Mouse (Mus musculus) stomach, embryonic 16.5 days (tissue): ENCODE results near the gene Fam83b. TPM values are rescaled to one million over a fixed set of nuclear protein-coding genes. Genes with fewer than 3 reads are reported as not detected.

Experiments used
- ATAC-seq: fragments of 200-750 bp; cut with Nextera tagmentation; 2 replicates; pipeline ENCODE4 v1.8.0; 2017; ENCODE audit warnings: moderate number of reproducible peaks, moderate TSS enrichment; ENCODE audit not compliant: insufficient read depth, low FRiP score
- H3K27ac ChIP-seq: fragments of 300-500 bp; sonication (generic); 2 replicates; pipeline ENCODE4 v1.5.1; 2014; ENCODE audit warnings: low read length
- H3K27me3 ChIP-seq: fragments of 300-500 bp; sonication (generic); 2 replicates; pipeline ENCODE4 v1.6.1; 2014; ENCODE audit warnings: low read length, control low read depth, mixed read lengths; ENCODE audit not compliant: control insufficient read depth, insufficient read depth
- H3K36me3 ChIP-seq: fragments of 300-500 bp; sonication (generic); 2 replicates; pipeline ENCODE4 v1.6.1; 2014; ENCODE audit warnings: low read length; ENCODE audit not compliant: control insufficient read depth, insufficient read depth
- H3K4me1 ChIP-seq: fragments of 300-500 bp; sonication (generic); 2 replicates; pipeline ENCODE4 v1.6.1; 2014; ENCODE audit warnings: low read length, control low read depth, mixed read lengths; ENCODE audit not compliant: control insufficient read depth, insufficient read depth
- H3K4me2 ChIP-seq: fragments of 300-500 bp; sonication (generic); 2 replicates; pipeline ENCODE4 v1.6.1; 2014; ENCODE audit warnings: low read depth, low read length, mixed read lengths
- H3K4me3 ChIP-seq: fragments of 300-500 bp; sonication (generic); replicated peaks from 2 replicates; pipeline ENCODE4 v1.5.1; 2014; ENCODE audit warnings: mild to moderate bottlenecking, low read length
- H3K9ac ChIP-seq: fragments of 300-500 bp; sonication (generic); 2 replicates; pipeline ENCODE4 v1.6.1; 2014; ENCODE audit warnings: low read length
- H3K9me3 ChIP-seq: fragments of 300-500 bp; sonication (generic); replicated peaks from 2 replicates; pipeline ENCODE4 v1.6.1; 2016; ENCODE audit warnings: low read length, control low read depth; ENCODE audit not compliant: control insufficient read depth
- WGBS: fragments of 180-500 bp; shearing (Covaris S2); extraction: QIAGEN DNeasy Blood & Tissue Kit; methylation state at CpG from one replicate; pipeline ENCODE4 v1.1.7; 2014; 5-methylcytosine and 5-hydroxymethylcytosine counted together
- polyA plus RNA-seq: library from polyadenylated mRNA; unstranded; fragments of >200 nt; fragmentation: Nextera tagmentation; extraction: Ambion mirVana; gene quantifications from 2 replicates; pipeline ENCODE4 v1.2.1, GENCODE M21; 2015

Gene Fam83b
- polyA plus RNA-seq, 1 experiment from 2014 or later = 11.3 TPM

DNA sequence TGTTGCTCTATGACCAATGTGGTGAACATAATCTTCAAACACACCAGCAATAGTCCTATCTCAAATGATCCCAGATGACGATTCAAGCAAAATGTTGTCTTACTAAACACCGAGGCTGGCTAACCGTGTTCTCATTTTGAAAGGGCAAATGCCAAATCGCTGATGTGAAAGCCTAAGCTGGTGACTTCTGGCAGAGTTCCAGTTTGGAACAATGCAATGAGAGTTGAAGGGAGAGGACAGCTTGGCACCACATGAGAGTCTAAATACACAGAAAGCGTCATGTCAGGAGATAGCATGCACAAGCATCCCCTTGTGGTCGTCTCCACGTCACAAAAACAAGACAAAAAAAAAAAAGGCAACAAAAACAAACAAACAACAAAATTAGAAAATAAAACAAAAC is 27.6 kb downstream of the Fam83b start:
- Histone ChIP-seq H3K4me2 (no peak overlapping the region), H3K27ac (no peak overlapping the region), H3K36me3 (no peaks in the 10 kb centered on the region), H3K9ac (no peak overlapping the region), H3K4me3 (no peak overlapping the region), H3K4me1 (no peaks in the 10 kb centered on the region), H3K27me3 (no peaks in the 10 kb centered on the region), H3K9me3 (no peaks in the 10 kb centered on the region)
- 78% methylated on average over 7 of the region's 7 CpGs for WGBS
- ATAC-seq = no peak

DNA sequence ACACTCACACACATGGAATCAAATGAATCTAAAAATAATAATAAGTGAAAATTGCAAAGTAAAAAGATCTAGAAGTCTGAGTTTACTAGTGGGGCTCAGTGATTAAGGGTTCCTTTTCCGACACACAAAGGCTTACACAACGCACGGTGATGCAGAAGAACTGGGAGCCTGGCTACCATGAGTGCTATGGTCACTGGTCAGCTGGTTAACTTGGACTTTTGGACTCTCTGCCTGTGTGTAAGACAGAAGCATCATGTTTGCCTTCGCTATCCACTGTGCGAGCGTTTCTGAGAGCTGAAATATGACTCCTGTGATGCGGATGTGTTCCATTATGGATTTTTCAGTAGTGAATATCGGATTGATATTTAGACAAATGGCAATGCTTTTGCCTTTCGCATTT is 30.9 kb downstream of the Fam83b start:
- no peaks in the 10 kb centered on the region for H3K4me1 ChIP-seq
- no peak overlapping the region for H3K4me3 ChIP-seq
- ATAC-seq = no peak
- no peak overlapping the region for H3K4me2 ChIP-seq
- no peak overlapping the region for H3K9ac ChIP-seq
- no peaks in the 10 kb centered on the region for H3K27me3 ChIP-seq
- H3K27ac ChIP-seq = no peak overlapping the region
- WGBS = 69% methylated on average over 9 of the region's 9 CpGs
- H3K9me3 ChIP-seq = no peaks in the 10 kb centered on the region
- H3K36me3 ChIP-seq = no peaks in the 10 kb centered on the region

DNA sequence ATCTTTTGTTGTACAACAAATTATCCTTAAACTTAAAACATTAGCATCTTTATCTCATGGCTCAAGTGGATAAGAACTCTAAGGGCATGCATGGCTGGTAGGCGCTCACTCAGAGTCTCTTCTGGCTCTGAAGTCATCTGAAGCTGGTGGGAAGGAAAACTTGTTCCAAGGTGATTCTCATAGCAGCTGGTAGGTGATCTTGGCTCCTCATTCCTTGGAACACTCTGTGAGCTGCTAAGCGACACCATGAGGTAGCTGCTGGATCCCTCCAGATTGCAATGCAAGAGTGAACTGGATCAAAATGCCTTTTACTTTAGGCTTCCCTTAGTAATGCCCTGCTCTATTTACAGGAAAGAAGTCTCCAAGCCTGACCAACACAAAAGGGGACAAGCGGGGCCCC is 34.5 kb downstream of the Fam83b start:
- no peaks in the 10 kb centered on the region for H3K4me1 ChIP-seq
- no peak overlapping the region for H3K27ac ChIP-seq
- H3K9ac ChIP-seq = no peak overlapping the region
- no peak overlapping the region for H3K4me2 ChIP-seq
- H3K4me3 ChIP-seq = no peak overlapping the region
- H3K9me3 ChIP-seq = no peaks in the 10 kb centered on the region
- no peak for ATAC-seq
- no peaks in the 10 kb centered on the region for H3K27me3 ChIP-seq
- no peaks in the 10 kb centered on the region for H3K36me3 ChIP-seq
- WGBS = 94% methylated on average over 3 of the region's 3 CpGs

DNA sequence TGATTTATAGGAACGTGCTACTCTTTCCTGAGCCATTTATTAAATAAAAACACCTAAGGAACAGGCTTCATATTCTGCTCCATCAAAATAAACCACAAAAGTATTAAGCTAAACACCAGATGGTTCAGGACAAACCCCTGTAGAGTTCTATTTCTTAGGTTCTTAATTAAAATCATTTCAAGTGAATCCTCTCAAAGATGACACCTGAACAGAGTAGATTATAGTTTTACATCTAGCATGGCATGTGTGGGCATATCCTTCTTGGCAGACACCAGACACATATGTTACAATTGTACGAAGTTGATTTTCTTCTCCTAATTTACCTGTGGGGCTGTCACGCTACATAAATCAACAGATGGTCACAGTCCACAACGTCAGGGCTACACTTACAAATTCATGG is 35.5 kb downstream of the Fam83b start:
- H3K9ac ChIP-seq = no peak overlapping the region
- no peaks in the 10 kb centered on the region for H3K4me1 ChIP-seq
- ATAC-seq = no peak
- 85% methylated on average over 4 of the region's 4 CpGs for WGBS
- H3K4me2 ChIP-seq = no peak overlapping the region
- H3K27me3 ChIP-seq = no peaks in the 10 kb centered on the region
- H3K27ac ChIP-seq = no peak overlapping the region
- no peaks in the 10 kb centered on the region for H3K36me3 ChIP-seq
- no peak overlapping the region for H3K4me3 ChIP-seq
- no peaks in the 10 kb centered on the region for H3K9me3 ChIP-seq

DNA sequence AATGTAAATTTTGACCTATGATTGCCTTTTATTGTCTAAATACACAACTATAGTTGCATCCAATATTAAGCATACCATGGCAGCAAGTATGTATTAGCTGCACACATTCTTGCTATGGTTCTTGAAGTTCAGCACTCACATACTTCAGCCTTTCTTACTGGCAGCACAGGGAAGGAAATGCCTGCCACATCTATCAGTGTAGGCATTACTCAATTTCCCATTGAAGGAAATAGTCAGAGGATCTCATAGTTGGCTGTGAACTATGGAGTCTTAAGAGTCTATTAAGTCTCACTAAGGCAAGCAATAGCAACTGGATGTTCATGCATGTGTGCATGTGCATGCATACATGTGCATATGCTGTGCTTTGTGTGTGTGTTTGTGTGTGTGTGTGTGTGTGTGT is 41.3 kb downstream of the Fam83b start:
- H3K27me3 ChIP-seq = no peaks in the 10 kb centered on the region
- peaks cover 6% of the 10 kb centered on the region; the same call in 1 of the 2 replicates for H3K4me1 ChIP-seq
- no peak overlapping the region for H3K4me2 ChIP-seq
- H3K9ac ChIP-seq = no peak overlapping the region
- no peaks in the 10 kb centered on the region for H3K9me3 ChIP-seq
- H3K4me3 ChIP-seq = no peak overlapping the region
- no peaks in the 10 kb centered on the region for H3K36me3 ChIP-seq
- H3K27ac ChIP-seq = no peak overlapping the region
- ATAC-seq = no peak

DNA sequence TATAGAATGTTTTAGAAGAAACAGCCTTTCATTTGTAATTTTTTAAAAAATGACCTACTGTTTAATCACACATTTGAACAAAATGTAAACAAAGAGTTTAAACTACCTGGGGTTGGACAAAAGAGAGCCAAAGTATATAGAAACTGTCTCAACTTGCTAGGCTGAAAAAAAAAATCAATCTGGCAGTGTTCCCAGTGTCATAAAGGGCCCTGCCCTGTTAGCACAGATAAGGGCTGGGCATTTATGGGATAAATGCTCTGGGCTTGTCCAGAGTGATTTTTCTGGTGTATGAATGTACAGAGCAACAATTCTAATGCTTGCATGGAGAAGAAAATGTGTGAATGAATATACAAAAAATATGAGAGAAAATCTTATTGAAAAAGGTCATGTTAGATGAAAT is 43.8 kb downstream of the Fam83b start:
- ATAC-seq = peak; percentile 79; the same call in 1 of the 2 replicates
- peak overlapping the region; percentile 84 for H3K27ac ChIP-seq
- H3K36me3 ChIP-seq = no peaks in the 10 kb centered on the region

DNA sequence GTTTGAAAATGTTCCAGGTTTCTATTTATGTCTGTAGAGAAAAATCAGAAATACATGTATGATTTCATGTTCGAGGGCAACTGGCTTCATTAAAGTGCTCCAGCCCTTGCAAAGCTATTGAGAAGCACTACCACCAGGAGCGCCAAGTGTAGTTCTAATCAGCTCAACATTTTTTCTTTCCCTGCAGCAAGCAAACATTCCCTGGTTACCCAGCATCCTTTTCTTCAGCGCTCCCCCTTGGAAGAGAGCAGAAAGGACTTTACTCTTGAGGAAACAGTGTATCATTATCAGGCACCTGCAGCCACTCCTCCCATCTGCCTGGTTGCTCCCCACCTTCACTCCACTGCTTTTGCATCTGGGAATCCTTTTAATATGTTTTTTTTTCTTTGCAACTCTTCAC is 45.3 kb downstream of the Fam83b start:
- Histone ChIP-seq H3K4me3 (no peak overlapping the region), H3K27ac (peak overlapping the region; percentile 84; the same call in 1 of the 2 replicates), H3K4me1 (peaks cover 6% of the 10 kb centered on the region; the same call in 1 of the 2 replicates), H3K9me3 (no peaks in the 10 kb centered on the region), H3K4me2 (no peak overlapping the region), H3K9ac (no peak overlapping the region), H3K27me3 (no peaks in the 10 kb centered on the region), H3K36me3 (no peaks in the 10 kb centered on the region)
- ATAC-seq = peak; percentile 68; the same call in 1 of the 2 replicates
- 61% methylated on average over 3 of the region's 3 CpGs for WGBS

More for the DNA sequence above, 43.8 kb downstream of the Fam83b start:
- Histone ChIP-seq H3K4me3 (no peak overlapping the region), H3K4me2 (no peak overlapping the region), H3K27me3 (no peaks in the 10 kb centered on the region), H3K9me3 (no peaks in the 10 kb centered on the region), H3K9ac (no peak overlapping the region), H3K4me1 (peaks cover 6% of the 10 kb centered on the region; the same call in 1 of the 2 replicates)

DNA sequence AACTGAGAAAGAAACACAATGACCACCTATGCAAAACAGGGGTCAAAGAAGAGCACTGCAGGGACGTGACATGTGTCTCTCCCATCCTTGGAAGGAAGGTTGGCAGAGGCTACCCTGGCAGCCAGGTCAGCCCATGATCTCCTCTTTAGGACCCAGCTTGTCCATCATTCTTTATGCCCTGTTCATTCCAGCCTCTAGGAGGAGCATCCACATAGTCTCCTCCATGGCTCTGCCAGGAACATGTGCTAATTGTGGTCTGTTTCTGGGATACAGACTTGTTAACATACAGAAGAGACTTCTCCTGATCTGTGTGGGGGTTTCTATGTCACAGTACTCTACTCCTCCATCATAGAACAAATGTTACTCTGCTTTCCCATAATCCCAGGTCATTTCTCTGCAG is 48.3 kb downstream of the Fam83b start:
- Histone ChIP-seq H3K36me3 (no peaks in the 10 kb centered on the region), H3K27ac (no peak overlapping the region), H3K4me2 (no peak overlapping the region), H3K4me1 (no peaks in the 10 kb centered on the region), H3K4me3 (no peak overlapping the region), H3K9me3 (no peaks in the 10 kb centered on the region), H3K27me3 (no peaks in the 10 kb centered on the region), H3K9ac (no peak overlapping the region)
- WGBS = 73% methylated on average over 1 of the region's 1 CpGs
- no peak for ATAC-seq

DNA sequence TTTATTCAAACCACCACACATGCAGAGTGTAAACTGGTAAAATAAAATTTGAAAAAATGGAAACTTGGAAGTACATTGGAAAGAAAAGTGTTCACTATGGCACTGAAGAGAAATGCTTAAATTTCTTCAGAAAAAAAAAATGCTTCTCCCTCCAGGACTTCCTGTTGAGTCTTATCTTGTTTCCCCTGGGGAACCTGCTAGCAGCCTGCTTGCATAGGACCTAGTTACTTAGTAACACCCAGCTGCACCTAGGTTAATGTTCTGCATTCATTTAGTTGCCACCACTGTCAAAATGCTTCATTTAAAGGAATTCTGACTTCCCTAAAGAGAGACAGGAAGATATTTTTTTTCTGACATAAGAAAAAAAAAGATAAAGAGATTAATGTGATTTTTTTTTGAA is 61.3 kb downstream of the Fam83b start:
- no peak overlapping the region for H3K4me3 ChIP-seq
- no peak overlapping the region for H3K9ac ChIP-seq
- no peak overlapping the region for H3K27ac ChIP-seq
- no peaks in the 10 kb centered on the region for H3K9me3 ChIP-seq
- no peaks in the 10 kb centered on the region for H3K27me3 ChIP-seq
- no peak overlapping the region for H3K4me2 ChIP-seq
- no peaks in the 10 kb centered on the region for H3K4me1 ChIP-seq
- no peaks in the 10 kb centered on the region for H3K36me3 ChIP-seq
- ATAC-seq = no peak

DNA sequence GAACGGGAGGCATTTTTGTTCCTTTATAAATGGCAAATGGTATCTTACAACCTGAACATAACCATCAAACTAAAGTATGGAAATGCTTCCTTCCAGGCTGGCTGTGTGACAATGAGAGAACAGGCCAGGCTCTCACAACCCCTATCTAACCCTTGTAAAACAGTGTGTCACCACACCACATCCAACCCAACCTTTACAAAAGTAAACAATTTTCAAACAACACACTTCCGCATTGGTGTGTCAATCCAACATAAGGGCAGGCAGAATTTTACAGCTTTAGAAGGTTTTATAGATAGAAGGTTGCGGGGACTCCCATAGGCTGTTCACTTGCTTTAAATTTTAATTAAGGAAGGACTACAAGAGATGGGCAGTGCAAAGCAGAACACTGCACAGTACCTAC is 77.2 kb downstream of the Fam83b start:
- no peak overlapping the region for H3K9ac ChIP-seq
- no peak for ATAC-seq
- no peak overlapping the region for H3K4me3 ChIP-seq
- H3K9me3 ChIP-seq = 0 out of 2 replicates have a peak, but pooled peaks cover 4% of the 10 kb centered on the region
- H3K27me3 ChIP-seq = no peaks in the 10 kb centered on the region
- peaks cover 14% of the 10 kb centered on the region; the same call in 1 of the 2 replicates for H3K36me3 ChIP-seq
- H3K4me1 ChIP-seq = no peaks in the 10 kb centered on the region
- H3K4me2 ChIP-seq = no peak overlapping the region
- no peak overlapping the region for H3K27ac ChIP-seq
- WGBS = 82% methylated on average over 3 of the region's 3 CpGs
